Mouse (Mus musculus): ENCODE measurements around the gene Hist1h2ah. TPM values are rescaled to one million over a fixed set of nuclear protein-coding genes. Genes with fewer than 3 reads are reported as not detected.

Gene Hist1h2ah
- polyA plus RNA-seq, 1 experiment, result 2.2 TPM

DNA sequence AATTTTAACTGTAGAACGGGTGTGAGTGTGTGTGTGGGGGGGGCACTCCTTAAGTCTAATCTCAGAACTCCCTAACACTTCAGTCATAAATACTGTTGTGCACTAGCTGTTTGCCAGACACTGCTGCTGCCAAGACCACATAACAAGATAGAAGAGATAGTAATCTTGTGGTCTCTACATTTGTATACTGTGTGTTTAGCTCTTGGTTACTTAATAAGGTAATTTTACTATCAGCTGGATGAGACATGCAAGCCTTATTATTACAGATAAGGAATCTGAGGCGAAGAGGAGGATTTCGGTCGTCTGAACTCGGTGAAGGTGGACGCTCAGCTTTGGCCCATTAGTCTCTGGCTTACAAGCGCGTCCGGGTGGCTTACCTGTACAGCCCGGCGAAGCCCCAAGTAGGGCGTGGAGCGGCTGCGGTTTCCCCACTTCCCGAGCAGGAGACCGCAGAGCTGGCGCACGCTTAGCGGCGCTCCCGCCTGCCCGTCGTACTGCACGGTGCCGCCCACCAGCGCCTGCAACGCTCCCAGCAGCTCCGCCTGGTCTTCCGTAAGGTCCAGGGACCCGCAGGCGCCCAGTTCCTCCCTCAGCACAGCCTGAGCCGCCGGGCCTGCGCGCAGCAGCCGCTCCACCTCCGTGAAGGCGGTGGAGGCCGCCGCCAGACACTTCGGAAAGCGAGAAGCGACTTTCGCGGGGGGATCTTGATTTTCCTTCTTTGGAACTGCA, 29.6 kb downstream of the Hist1h2ah start:
- no peaks in the 10 kb centered on the region for H3K79me2 ChIP-seq (ENCODE audit: control insufficient read depth, insufficient read depth)
- H3ac ChIP-seq (ENCODE audit: control insufficient read depth, insufficient read length), result peak overlapping the region; percentile 3
- no peaks in the 10 kb centered on the region for H3K36me3 ChIP-seq (ENCODE audit: control insufficient read depth, insufficient read depth)
- peaks cover 22% of the 10 kb centered on the region for H3K27me3 ChIP-seq (ENCODE audit: control insufficient read depth, insufficient read depth, insufficient read length)
- peak overlapping the region; percentile 34 for H3K4me3 ChIP-seq
- TF ChIP-seq SRF (IDR thresholded peaks at IDR 0.05; ENCODE audit: control insufficient read depth, insufficient read length, low read depth), result no peak
- TF ChIP-seq E2F4 (IDR thresholded peaks at IDR 0.05; ENCODE audit: insufficient read depth), result no peak
- TF ChIP-seq MYOG (IDR thresholded peaks at IDR 0.05; ENCODE audit: control insufficient read depth in 1 of 3, insufficient read depth in 1 of 3, insufficient read length in 2 of 3, low read depth in 2 of 3), result no peak
- no peak for TF ChIP-seq TCF3 (IDR thresholded peaks at IDR 0.05; ENCODE audit: insufficient read length, low read depth)
- TF ChIP-seq POLR2A (IDR thresholded peaks at IDR 0.05; ENCODE audit: insufficient read length, low read depth), result no peak
- no peak for TF ChIP-seq CEBPB (IDR thresholded peaks at IDR 0.05; ENCODE audit: insufficient read depth, poor library complexity, severe bottlenecking)
- no peak for TF ChIP-seq POLR2AphosphoS2 (IDR thresholded peaks at IDR 0.05; ENCODE audit: insufficient read length, low read depth)
- no peak for TF ChIP-seq REST (IDR thresholded peaks at IDR 0.05; ENCODE audit: insufficient read depth, insufficient read length)
- no peak for TF ChIP-seq MYOD1 (IDR thresholded peaks at IDR 0.05; ENCODE audit: control insufficient read depth in 1 of 3, insufficient read length in 2 of 3, low read depth in 2 of 3)
- TF ChIP-seq MAX (IDR thresholded peaks at IDR 0.05; ENCODE audit: low read depth), result no peak
- no peak for TF ChIP-seq USF1 (IDR thresholded peaks at IDR 0.05; ENCODE audit: low read depth)
- no peak for TF ChIP-seq TCF12 (IDR thresholded peaks at IDR 0.05; ENCODE audit: insufficient read depth, poor library complexity, severe bottlenecking)
- peak overlapping the region; percentile 97 for H3K4me2 ChIP-seq (ENCODE audit: low read depth)

DNA sequence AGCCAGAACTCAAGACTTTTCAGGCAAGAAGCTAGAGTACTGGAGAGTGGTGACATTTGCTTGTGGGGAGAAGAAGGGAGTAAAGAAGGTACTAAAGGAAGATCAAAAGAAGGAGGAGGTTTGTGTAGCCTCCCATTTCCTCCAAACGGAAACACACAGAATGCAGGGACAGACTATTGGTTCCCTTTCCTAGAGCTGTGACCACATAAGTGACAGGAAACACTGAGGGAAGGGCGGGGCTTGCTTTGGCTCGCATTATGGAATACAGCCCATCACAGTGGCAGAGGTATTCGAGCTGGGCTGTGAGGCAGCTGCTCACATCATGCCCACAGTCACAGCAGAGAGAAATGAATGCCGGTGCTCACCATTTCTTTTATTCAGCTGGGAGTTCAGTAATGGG, 33.5 kb downstream of the Hist1h2ah start:
- H3ac ChIP-seq (ENCODE audit: control insufficient read depth, insufficient read length), result no peak overlapping the region
- H3K4me3 ChIP-seq, result no peak overlapping the region
- peak overlapping the region; percentile 3 for H3K4me2 ChIP-seq (ENCODE audit: low read depth)
- H3K79me2 ChIP-seq (ENCODE audit: control insufficient read depth, insufficient read depth), result no peaks in the 10 kb centered on the region
- H3K27me3 ChIP-seq (ENCODE audit: control insufficient read depth, insufficient read depth, insufficient read length), result peaks cover 7% of the 10 kb centered on the region
- TF ChIP-seq SRF (IDR thresholded peaks at IDR 0.05; ENCODE audit: control insufficient read depth, insufficient read length, low read depth), result no peak
- TF ChIP-seq TCF12 (IDR thresholded peaks at IDR 0.05; ENCODE audit: insufficient read depth, poor library complexity, severe bottlenecking), result no peak
- TF ChIP-seq TCF3 (IDR thresholded peaks at IDR 0.05; ENCODE audit: insufficient read length, low read depth), result no peak
- no peak for TF ChIP-seq MYOG (IDR thresholded peaks at IDR 0.05; ENCODE audit: control insufficient read depth in 1 of 3, insufficient read depth in 1 of 3, insufficient read length in 2 of 3, low read depth in 2 of 3)
- no peak for TF ChIP-seq USF1 (IDR thresholded peaks at IDR 0.05; ENCODE audit: low read depth)
- no peak for TF ChIP-seq POLR2A (IDR thresholded peaks at IDR 0.05; ENCODE audit: insufficient read length, low read depth)
- no peak for TF ChIP-seq MYOD1 (IDR thresholded peaks at IDR 0.05; ENCODE audit: control insufficient read depth in 1 of 3, insufficient read length in 2 of 3, low read depth in 2 of 3)
- TF ChIP-seq MAX (IDR thresholded peaks at IDR 0.05; ENCODE audit: low read depth), result no peak
- TF ChIP-seq CEBPB (IDR thresholded peaks at IDR 0.05; ENCODE audit: insufficient read depth, poor library complexity, severe bottlenecking), result no peak
- TF ChIP-seq POLR2AphosphoS2 (IDR thresholded peaks at IDR 0.05; ENCODE audit: insufficient read length, low read depth), result no peak
- no peak for TF ChIP-seq E2F4 (IDR thresholded peaks at IDR 0.05; ENCODE audit: insufficient read depth)
- TF ChIP-seq REST (IDR thresholded peaks at IDR 0.05; ENCODE audit: insufficient read depth, insufficient read length), result no peak
- H3K36me3 ChIP-seq (ENCODE audit: control insufficient read depth, insufficient read depth), result no peaks in the 10 kb centered on the region

DNA sequence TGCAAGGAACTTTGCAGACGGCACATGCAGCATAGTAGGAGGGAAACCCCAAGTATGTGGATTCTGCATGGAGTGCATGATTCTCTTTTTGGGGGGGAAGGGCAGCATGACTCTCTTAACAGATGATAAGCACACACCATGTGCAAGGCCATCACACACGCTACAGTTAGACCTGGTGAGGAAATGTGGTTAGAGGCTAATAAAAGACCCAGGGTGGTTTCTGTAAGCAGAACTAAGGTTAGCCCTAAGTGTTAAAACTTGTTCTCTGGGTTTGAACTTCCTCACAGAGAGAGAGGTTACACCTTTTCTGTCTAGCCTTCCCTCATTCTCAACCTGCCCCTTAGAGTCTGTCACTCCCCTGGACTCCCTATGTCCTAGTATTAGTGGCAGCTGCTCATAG, 34.0 kb downstream of the Hist1h2ah start:
- peaks cover 4% of the 10 kb centered on the region for H3K27me3 ChIP-seq (ENCODE audit: control insufficient read depth, insufficient read depth, insufficient read length)
- H3K4me2 ChIP-seq (ENCODE audit: low read depth), result peak overlapping the region; percentile 3
- no peak for TF ChIP-seq MAX (IDR thresholded peaks at IDR 0.05; ENCODE audit: low read depth)
- no peak for TF ChIP-seq POLR2A (IDR thresholded peaks at IDR 0.05; ENCODE audit: insufficient read length, low read depth)
- no peak for TF ChIP-seq REST (IDR thresholded peaks at IDR 0.05; ENCODE audit: insufficient read depth, insufficient read length)
- no peak for TF ChIP-seq TCF12 (IDR thresholded peaks at IDR 0.05; ENCODE audit: insufficient read depth, poor library complexity, severe bottlenecking)
- TF ChIP-seq TCF3 (IDR thresholded peaks at IDR 0.05; ENCODE audit: insufficient read length, low read depth), result no peak
- TF ChIP-seq POLR2AphosphoS2 (IDR thresholded peaks at IDR 0.05; ENCODE audit: insufficient read length, low read depth), result no peak
- no peaks in the 10 kb centered on the region for H3K36me3 ChIP-seq (ENCODE audit: control insufficient read depth, insufficient read depth)
- H3K4me3 ChIP-seq, result no peak overlapping the region
- H3ac ChIP-seq (ENCODE audit: control insufficient read depth, insufficient read length), result no peak overlapping the region
- no peaks in the 10 kb centered on the region for H3K79me2 ChIP-seq (ENCODE audit: control insufficient read depth, insufficient read depth)

DNA sequence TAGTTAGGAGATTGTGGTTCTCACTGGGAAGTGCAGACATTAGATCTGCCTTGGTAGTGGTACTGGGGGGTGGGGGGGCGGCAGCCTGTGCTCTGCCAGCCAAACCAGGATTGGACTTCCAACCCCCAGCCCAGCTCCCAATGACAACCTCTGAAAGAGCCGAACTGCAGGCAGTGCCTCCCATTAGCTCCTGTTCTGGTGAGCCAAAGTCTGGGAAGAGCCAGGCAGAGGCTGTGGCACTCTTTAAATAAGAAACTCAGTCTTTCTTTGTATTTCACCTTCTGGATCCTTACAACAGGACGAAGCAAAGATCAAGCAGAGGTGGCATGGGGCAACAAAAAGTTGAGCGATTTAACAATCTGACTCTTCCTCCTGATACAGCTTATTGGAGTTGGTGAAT, 36.2 kb downstream of the Hist1h2ah start:
- Histone ChIP-seq H3K79me2 (ENCODE audit: control insufficient read depth, insufficient read depth) (no peaks in the 10 kb centered on the region), H3K4me3 (no peak overlapping the region), H3ac (ENCODE audit: control insufficient read depth, insufficient read length) (no peak overlapping the region), H3K4me2 (ENCODE audit: low read depth) (no peak overlapping the region), H3K27me3 (ENCODE audit: control insufficient read depth, insufficient read depth, insufficient read length) (peaks cover 4% of the 10 kb centered on the region), H3K36me3 (ENCODE audit: control insufficient read depth, insufficient read depth) (no peaks in the 10 kb centered on the region)
- no peak for TF ChIP-seq REST (IDR thresholded peaks at IDR 0.05; ENCODE audit: insufficient read depth, insufficient read length)
- TF ChIP-seq POLR2A (IDR thresholded peaks at IDR 0.05; ENCODE audit: insufficient read length, low read depth), result no peak
- TF ChIP-seq E2F4 (IDR thresholded peaks at IDR 0.05; ENCODE audit: insufficient read depth), result no peak
- TF ChIP-seq TCF3 (IDR thresholded peaks at IDR 0.05; ENCODE audit: insufficient read length, low read depth), result no peak
- TF ChIP-seq TCF12 (IDR thresholded peaks at IDR 0.05; ENCODE audit: insufficient read depth, poor library complexity, severe bottlenecking), result no peak

DNA sequence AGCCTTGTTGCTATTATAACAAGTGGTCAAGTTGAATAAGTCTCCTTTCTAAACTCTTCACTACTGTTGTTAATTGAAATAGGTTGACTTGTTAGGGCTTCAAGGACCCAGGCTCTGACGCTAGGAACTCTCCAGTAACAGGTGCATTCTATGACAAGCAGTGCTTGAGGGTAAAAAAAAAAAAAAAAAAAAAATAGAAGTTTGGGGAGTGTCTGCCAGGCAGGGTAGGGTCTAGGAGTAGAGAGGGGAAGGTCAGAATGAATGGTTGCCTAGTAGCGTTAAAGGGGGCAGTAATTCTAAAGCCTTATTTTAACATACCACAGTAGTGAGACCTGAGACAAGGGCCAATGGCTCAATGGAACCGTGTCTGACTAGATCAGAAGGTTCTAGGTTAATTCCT, 37.0 kb downstream of the Hist1h2ah start:
- H3K4me3 ChIP-seq, result no peak overlapping the region
- H3K36me3 ChIP-seq (ENCODE audit: control insufficient read depth, insufficient read depth), result no peaks in the 10 kb centered on the region
- no peak for TF ChIP-seq USF1 (IDR thresholded peaks at IDR 0.05; ENCODE audit: low read depth)
- TF ChIP-seq CEBPB (IDR thresholded peaks at IDR 0.05; ENCODE audit: insufficient read depth, poor library complexity, severe bottlenecking), result no peak
- TF ChIP-seq MYOG (IDR thresholded peaks at IDR 0.05; ENCODE audit: control insufficient read depth in 1 of 3, insufficient read depth in 1 of 3, insufficient read length in 2 of 3, low read depth in 2 of 3), result no peak
- no peak for TF ChIP-seq MYOD1 (IDR thresholded peaks at IDR 0.05; ENCODE audit: control insufficient read depth in 1 of 3, insufficient read length in 2 of 3, low read depth in 2 of 3)
- no peaks in the 10 kb centered on the region for H3K79me2 ChIP-seq (ENCODE audit: control insufficient read depth, insufficient read depth)
- peaks cover 4% of the 10 kb centered on the region for H3K27me3 ChIP-seq (ENCODE audit: control insufficient read depth, insufficient read depth, insufficient read length)
- H3K4me2 ChIP-seq (ENCODE audit: low read depth), result no peak overlapping the region
- H3ac ChIP-seq (ENCODE audit: control insufficient read depth, insufficient read length), result no peak overlapping the region
